Mouse (Mus musculus): ENCODE data around the gene Glul. TPM values are rescaled to one million over a fixed set of nuclear protein-coding genes. Genes with fewer than 3 reads are reported as not detected.

Gene Glul
- polyA plus RNA-seq, 1 experiment from 2014 or later = 59.0 TPM

DNA sequence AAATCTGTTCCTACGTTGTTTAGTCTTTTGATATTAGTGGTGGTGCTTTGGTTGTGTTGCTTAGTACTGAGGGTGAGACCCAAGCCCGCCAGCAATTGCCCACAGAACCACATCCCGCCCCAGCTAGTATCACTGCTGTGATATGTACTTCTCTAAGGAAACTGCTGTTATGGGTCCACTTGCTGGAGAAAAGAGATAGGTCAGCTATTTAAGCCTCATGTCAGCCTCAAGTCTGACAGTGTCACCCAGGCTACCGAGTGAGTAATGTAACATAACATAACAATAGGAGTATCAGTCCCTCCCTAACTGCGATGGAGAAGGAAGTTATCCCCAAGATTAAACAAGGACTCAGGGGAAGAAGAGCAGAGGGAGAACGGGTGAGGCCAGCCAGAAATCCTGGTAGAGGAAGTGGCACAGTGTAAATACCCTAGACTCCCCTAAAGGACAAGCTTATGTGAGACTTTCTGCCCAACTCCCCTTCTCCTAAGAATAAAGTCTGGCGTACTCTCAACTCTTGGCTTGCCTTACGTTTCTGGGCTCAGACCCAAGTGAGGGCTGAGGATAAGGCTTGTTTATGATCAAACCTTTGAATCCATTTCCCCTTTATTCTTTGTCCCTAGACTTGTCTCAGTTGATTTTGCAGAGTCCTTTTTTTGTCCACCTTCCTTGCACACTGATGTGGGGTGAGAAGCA lies 5.4 kb upstream of the Glul start:
- H3K36me3 ChIP-seq (ENCODE audit: control insufficient read depth, insufficient read depth) = no peaks in the 10 kb centered on the region
- no peaks in the 10 kb centered on the region for H3K9me3 ChIP-seq (replicated peaks; ENCODE audit: control insufficient read depth, low read length)
- no peak overlapping the region for H3K9ac ChIP-seq (ENCODE audit: low read length)
- H3K4me1 ChIP-seq (ENCODE audit: control insufficient read depth, insufficient read depth, low read length) = peaks cover 3% of the 10 kb centered on the region; the same call in 1 of the 2 replicates
- ATAC-seq (replicated peaks; ENCODE audit: extremely low read depth, insufficient read depth, low FRiP score) = no peak
- 38% methylated on average over 8 of the region's 8 CpGs for WGBS
- H3K4me2 ChIP-seq (ENCODE audit: low read depth, low read length) = no peak overlapping the region
- no peaks in the 10 kb centered on the region for H3K27me3 ChIP-seq (ENCODE audit: control insufficient read depth, insufficient read depth, low read length)
- no peak overlapping the region for H3K4me3 ChIP-seq (ENCODE audit: low read length)
- H3K27ac ChIP-seq (ENCODE audit: low read length) = no peak overlapping the region

DNA sequence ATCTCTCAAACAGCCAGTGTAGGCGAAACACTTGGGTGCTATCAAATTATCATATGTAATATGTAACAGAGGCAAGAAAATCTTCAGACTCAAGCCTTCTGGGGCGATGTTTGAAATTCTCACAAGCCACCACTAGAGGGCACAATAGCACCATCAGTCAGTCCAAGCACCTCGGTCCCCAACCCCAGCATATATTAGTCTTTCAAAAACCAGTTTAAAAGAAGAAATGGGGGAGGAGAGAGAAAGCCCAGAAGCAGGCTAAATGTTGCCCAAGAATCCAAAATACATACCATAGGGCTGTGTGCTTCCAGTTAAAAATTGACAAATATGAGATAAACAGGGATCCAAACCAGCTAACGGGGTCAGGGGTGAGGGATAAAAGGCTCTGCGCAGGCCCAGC lies 4.8 kb upstream of the Glul start:
- ATAC-seq (replicated peaks; ENCODE audit: extremely low read depth, insufficient read depth, low FRiP score) = no peak
- Histone ChIP-seq H3K4me3 (ENCODE audit: low read length) (no peak overlapping the region), H3K4me2 (ENCODE audit: low read depth, low read length) (no peak overlapping the region), H3K27me3 (ENCODE audit: control insufficient read depth, insufficient read depth, low read length) (no peaks in the 10 kb centered on the region), H3K9me3 (replicated peaks; ENCODE audit: control insufficient read depth, low read length) (no peaks in the 10 kb centered on the region), H3K27ac (ENCODE audit: low read length) (no peak overlapping the region), H3K9ac (ENCODE audit: low read length) (no peak overlapping the region), H3K36me3 (ENCODE audit: control insufficient read depth, insufficient read depth) (no peaks in the 10 kb centered on the region), H3K4me1 (ENCODE audit: control insufficient read depth, insufficient read depth, low read length) (peaks cover 3% of the 10 kb centered on the region; the same call in 1 of the 2 replicates)
- WGBS = 37% methylated on average over 5 of the region's 5 CpGs

DNA sequence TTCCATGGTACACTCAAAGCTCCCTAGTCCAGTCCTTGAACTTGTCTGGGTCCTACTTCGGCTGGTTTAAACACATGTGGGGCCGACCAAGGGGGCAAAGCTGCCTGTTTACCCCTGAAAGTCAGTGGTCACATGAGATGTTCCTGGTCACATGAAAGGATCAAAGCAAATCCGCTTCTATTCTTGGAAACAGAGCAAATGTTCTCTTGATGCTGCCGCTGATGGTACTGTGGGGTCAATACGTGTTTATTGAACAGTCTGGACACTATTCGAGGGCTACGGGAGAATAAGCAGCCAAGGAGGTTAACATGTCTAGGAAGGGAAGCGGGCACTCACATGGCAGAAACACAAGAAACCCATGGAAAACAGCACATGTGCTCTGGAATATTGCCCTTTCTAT lies 2.5 kb upstream of the Glul start:
- Histone ChIP-seq H3K4me2 (ENCODE audit: low read depth, low read length) (no peak overlapping the region), H3K27me3 (ENCODE audit: control insufficient read depth, insufficient read depth, low read length) (no peaks in the 10 kb centered on the region), H3K9ac (ENCODE audit: low read length) (no peak overlapping the region), H3K4me3 (ENCODE audit: low read length) (no peak overlapping the region), H3K27ac (ENCODE audit: low read length) (no peak overlapping the region), H3K36me3 (ENCODE audit: control insufficient read depth, insufficient read depth) (no peaks in the 10 kb centered on the region), H3K9me3 (replicated peaks; ENCODE audit: control insufficient read depth, low read length) (no peaks in the 10 kb centered on the region), H3K4me1 (ENCODE audit: control insufficient read depth, insufficient read depth, low read length) (peaks cover 13% of the 10 kb centered on the region)
- WGBS = 70% methylated on average over 8 of the region's 8 CpGs
- no peak for ATAC-seq (replicated peaks; ENCODE audit: extremely low read depth, insufficient read depth, low FRiP score)

DNA sequence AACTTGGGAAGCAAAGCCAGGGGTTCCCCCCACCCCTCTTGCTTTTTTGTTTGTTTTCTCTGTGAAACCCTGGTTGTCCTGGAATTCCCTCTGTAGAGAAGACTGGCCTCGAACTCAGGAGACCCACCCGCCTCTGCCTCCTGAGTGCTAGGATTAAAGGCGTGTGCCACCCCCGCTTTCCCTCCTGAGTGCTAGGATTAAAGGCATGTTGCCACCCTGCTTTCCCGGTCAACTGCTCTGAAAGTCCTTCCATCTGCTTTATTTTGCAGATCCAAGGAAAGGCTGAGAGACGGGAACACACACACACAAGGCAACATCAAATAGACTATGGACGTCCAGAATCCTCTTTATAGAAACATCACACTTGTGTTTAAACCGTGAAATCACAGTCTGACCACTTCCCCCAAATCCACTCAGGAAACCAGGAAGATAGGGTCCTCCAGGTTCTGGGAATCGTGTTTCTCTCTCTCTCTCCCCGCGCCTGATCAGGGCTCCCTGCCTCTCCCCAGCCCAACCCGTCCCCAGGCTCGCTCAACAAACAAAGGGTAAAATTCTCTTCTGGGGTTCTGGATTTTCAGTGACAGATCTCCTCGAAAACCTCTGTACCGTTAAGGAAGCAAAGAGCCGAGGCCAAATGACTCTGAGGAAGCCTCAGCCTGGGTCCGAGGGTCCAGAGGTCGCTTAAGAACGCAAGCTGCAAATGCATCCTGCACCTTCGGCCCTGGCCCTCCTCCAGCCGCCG lies 584 bp upstream of the Glul start:
- H3K9me3 ChIP-seq (replicated peaks; ENCODE audit: control insufficient read depth, low read length) = no peaks in the 10 kb centered on the region
- no peaks in the 10 kb centered on the region for H3K27me3 ChIP-seq (ENCODE audit: control insufficient read depth, insufficient read depth, low read length)
- H3K27ac ChIP-seq (ENCODE audit: low read length) = peak overlapping the region; percentile 85
- H3K4me3 ChIP-seq (ENCODE audit: low read length) = peak overlapping the region; percentile 88
- H3K9ac ChIP-seq (ENCODE audit: low read length) = peak overlapping the region; percentile 71
- 0 out of 2 replicates have a peak, but pooled peaks have one; percentile 19 for ATAC-seq (replicated peaks; ENCODE audit: extremely low read depth, insufficient read depth, low FRiP score)
- H3K4me2 ChIP-seq (ENCODE audit: low read depth, low read length) = peak overlapping the region; percentile 82
- H3K4me1 ChIP-seq (ENCODE audit: control insufficient read depth, insufficient read depth, low read length) = peaks cover 13% of the 10 kb centered on the region
- 16% methylated on average over 22 of the region's 22 CpGs for WGBS
- peaks cover 12% of the 10 kb centered on the region; the same call in 1 of the 2 replicates for H3K36me3 ChIP-seq (ENCODE audit: control insufficient read depth, insufficient read depth)

DNA sequence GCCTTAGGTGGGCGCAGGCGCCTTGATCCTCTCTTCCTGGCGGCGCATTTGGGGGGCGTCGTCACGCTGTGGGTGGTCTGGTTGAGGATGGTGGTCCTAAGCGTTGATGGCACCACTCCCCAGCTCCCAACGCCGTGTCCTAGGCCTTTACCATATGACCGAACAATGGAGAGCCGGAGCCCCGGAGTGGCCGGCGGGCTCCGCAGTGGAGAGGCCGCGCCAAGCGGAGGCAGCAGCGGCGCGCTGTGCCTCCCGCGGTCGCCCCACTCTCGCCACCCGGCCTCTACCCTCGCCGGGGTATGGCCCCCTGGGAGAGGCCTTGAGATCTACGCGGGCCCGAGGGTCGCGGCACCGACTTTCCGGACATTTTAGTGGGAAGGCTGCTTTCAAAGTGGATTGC lies 637 bp downstream of the Glul start:
- Histone ChIP-seq H3K36me3 (ENCODE audit: control insufficient read depth, insufficient read depth) (peaks cover 20% of the 10 kb centered on the region), H3K4me2 (ENCODE audit: low read depth, low read length) (peak overlapping the region; percentile 82), H3K4me1 (ENCODE audit: control insufficient read depth, insufficient read depth, low read length) (peaks cover 13% of the 10 kb centered on the region), H3K4me3 (ENCODE audit: low read length) (peak overlapping the region; percentile 88), H3K27ac (ENCODE audit: low read length) (peak overlapping the region; percentile 96), H3K27me3 (ENCODE audit: control insufficient read depth, insufficient read depth, low read length) (no peaks in the 10 kb centered on the region), H3K9ac (ENCODE audit: low read length) (peak overlapping the region; percentile 81), H3K9me3 (replicated peaks; ENCODE audit: control insufficient read depth, low read length) (no peaks in the 10 kb centered on the region)
- peak; percentile 35 for ATAC-seq (replicated peaks; ENCODE audit: extremely low read depth, insufficient read depth, low FRiP score)
- under 1% methylated on average over 36 of the region's 36 CpGs for WGBS

DNA sequence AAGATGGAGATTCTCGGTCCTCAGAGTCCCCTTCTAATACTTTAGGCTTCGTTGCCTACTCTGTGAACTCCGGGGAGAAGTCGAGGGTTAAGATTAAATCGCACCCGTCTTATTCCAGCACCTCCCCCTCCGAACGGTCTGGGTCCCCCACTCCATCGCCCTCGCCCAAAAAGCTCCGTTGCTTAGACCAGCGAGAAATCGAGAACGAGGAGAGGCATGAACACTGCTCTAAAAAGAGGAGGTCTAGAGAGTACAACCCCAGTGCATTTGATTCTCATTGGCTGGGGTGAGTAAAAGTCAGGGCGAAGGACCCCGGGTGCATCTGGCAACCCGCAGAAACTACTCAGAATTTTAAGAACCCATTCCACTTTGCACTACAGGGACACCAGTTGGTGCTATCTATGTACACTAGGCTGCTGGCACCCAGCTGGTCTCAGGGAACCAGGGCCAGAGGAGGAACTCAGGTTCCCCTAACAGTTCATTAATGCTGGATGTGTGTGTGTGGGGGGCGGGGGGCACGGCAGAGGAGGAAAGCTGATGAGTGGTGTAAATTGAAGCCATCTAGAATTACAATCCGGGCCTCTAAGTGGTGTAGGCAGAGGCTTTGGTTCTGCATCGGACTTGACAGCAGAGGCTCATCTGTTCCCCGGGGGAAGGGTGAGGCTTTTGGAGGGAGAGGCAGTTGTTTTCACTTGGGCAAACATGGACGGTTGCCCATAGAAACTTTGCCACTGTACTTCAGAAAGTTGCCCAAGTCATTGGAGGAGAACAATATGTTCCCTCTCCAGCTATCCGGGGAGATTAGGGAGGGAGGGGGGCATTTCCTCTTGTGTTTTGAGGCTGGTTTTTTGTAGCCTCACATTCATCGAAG lies 1.4 kb downstream of the Glul start:
- 3% methylated on average over 25 of the region's 25 CpGs for WGBS
- Histone ChIP-seq H3K9ac (ENCODE audit: low read length) (peak overlapping the region; percentile 81), H3K9me3 (replicated peaks; ENCODE audit: control insufficient read depth, low read length) (no peaks in the 10 kb centered on the region), H3K4me3 (ENCODE audit: low read length) (peak overlapping the region; percentile 88), H3K27ac (ENCODE audit: low read length) (peak overlapping the region; percentile 96), H3K4me2 (ENCODE audit: low read depth, low read length) (peak overlapping the region; percentile 82), H3K4me1 (ENCODE audit: control insufficient read depth, insufficient read depth, low read length) (peaks cover 13% of the 10 kb centered on the region), H3K36me3 (ENCODE audit: control insufficient read depth, insufficient read depth) (peaks cover 23% of the 10 kb centered on the region), H3K27me3 (ENCODE audit: control insufficient read depth, insufficient read depth, low read length) (no peaks in the 10 kb centered on the region)
- no peak for ATAC-seq (replicated peaks; ENCODE audit: extremely low read depth, insufficient read depth, low FRiP score)

DNA sequence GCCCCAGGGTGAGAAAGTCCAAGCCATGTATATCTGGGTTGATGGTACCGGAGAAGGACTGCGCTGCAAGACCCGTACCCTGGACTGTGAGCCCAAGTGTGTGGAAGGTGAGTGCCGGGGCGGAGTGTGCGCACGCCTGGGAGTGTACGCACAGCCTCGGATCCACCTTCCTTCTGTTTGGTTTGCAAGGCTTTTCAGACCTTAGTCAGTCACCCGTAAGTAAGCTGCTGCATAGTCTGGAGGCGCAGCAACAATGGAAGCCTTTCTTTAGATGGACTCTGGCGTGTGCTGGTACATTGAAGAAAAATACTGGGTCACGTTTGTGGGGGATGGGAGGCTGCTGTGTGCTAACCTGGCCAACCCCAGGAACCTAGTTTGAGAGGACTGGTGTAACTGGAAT lies 3.3 kb downstream of the Glul start:
- H3K27me3 ChIP-seq (ENCODE audit: control insufficient read depth, insufficient read depth, low read length) = no peaks in the 10 kb centered on the region
- H3K4me2 ChIP-seq (ENCODE audit: low read depth, low read length) = no peak overlapping the region
- WGBS = 93% methylated on average over 13 of the region's 13 CpGs
- H3K4me3 ChIP-seq (ENCODE audit: low read length) = no peak overlapping the region
- peaks cover 41% of the 10 kb centered on the region for H3K36me3 ChIP-seq (ENCODE audit: control insufficient read depth, insufficient read depth)
- H3K9me3 ChIP-seq (replicated peaks; ENCODE audit: control insufficient read depth, low read length) = no peaks in the 10 kb centered on the region
- ATAC-seq (replicated peaks; ENCODE audit: extremely low read depth, insufficient read depth, low FRiP score) = no peak
- no peak overlapping the region for H3K27ac ChIP-seq (ENCODE audit: low read length)
- no peak overlapping the region for H3K9ac ChIP-seq (ENCODE audit: low read length)
- H3K4me1 ChIP-seq (ENCODE audit: control insufficient read depth, insufficient read depth, low read length) = peaks cover 13% of the 10 kb centered on the region

DNA sequence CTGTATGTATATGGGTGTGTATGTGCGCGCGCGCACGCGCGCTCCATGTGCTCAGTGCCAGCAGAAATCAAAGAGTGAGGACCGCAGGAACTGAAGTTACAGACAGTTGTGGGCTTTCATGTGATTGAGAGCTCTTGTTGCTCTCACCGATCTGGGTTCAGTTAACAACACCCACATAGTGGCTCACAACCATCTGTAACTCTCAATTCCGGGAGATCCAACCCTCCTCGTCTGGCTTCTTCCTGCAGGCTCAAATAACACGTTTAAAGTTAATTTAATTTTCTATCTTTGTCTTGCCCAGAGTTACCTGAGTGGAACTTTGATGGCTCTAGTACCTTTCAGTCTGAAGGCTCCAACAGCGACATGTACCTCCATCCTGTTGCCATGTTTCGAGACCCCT lies 4.5 kb downstream of the Glul start:
- Histone ChIP-seq H3K4me3 (ENCODE audit: low read length) (no peak overlapping the region), H3K27ac (ENCODE audit: low read length) (no peak overlapping the region), H3K27me3 (ENCODE audit: control insufficient read depth, insufficient read depth, low read length) (no peaks in the 10 kb centered on the region), H3K9me3 (replicated peaks; ENCODE audit: control insufficient read depth, low read length) (no peaks in the 10 kb centered on the region), H3K36me3 (ENCODE audit: control insufficient read depth, insufficient read depth) (peaks cover 47% of the 10 kb centered on the region), H3K9ac (ENCODE audit: low read length) (no peak overlapping the region), H3K4me2 (ENCODE audit: low read depth, low read length) (no peak overlapping the region), H3K4me1 (ENCODE audit: control insufficient read depth, insufficient read depth, low read length) (peaks cover 10% of the 10 kb centered on the region)
- 94% methylated on average over 14 of the region's 14 CpGs for WGBS
- ATAC-seq (replicated peaks; ENCODE audit: extremely low read depth, insufficient read depth, low FRiP score) = no peak
